Mouse (Mus musculus) B cell, adult 2 months (primary cell): ENCODE measurements around the gene Ulk3.

Experiments used
- DNase-seq, 2 experiments: peaks; one replicate each; pipeline ENCODE4 v3.0.0; 2022

Ulk3 gene

GRCm38 (mm10) chr9:57589224-57590126, at the start of gene Ulk3:
Gene Ulk3, plus strand, starts transcription at chr9:57589452.
- peak; percentile 84 to 86 for DNase-seq

DNA sequence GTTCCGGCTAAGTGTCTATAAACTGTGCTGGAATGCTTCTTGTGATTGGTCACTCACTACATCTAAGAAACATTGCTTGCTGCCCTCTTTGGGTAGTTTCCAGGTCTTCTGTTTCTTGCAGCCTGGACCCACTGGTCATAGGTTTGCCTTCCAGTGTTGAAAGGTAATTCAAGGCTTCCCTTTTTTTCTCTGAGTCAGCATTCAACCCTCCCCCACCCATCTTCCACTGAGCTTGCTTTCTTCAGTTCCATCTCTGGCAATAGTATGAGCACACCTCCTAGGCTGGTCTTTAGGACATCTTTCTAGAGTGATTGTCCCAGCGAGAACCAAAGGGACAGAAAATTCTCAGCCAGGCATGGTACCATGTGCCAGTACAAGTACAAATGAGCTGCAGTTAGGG, 49.7 kb upstream of the Ulk3 start:
- no peak for DNase-seq

- peak; percentile 66 to 70 for DNase-seq
These were observed 47.9 kb upstream of the Ulk3 start for GRCm38 (mm10) chr9:57541312-57541711.

- no peak for DNase-seq
These were observed 45.3 kb upstream of the Ulk3 start for GRCm38 (mm10) chr9:57543951-57544350.

DNA sequence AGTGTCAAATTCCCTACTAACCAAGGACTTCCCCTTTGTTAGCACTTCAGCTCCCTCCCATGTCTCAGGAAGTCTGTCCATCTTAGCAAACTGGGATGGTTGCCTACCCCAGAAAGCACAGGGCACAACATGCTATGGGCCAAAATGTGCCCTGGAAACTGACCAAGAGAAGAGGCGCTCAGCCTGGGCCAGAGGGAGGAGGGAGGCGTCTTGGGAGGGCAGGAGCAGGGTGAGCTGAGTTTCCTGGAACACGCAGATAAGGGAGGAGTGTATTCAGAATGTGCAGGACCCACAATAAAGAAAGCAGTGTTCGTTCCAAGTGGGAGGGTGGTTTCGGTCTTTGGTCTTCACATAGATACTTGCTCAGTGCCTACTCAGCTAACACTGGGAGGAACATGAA, 42.0 kb upstream of the Ulk3 start:
- DNase-seq: no peak

GRCm38 (mm10) chr9:57547869-57548268, 41.4 kb upstream of the Ulk3 start:
- DNase-seq: no peak

DNA sequence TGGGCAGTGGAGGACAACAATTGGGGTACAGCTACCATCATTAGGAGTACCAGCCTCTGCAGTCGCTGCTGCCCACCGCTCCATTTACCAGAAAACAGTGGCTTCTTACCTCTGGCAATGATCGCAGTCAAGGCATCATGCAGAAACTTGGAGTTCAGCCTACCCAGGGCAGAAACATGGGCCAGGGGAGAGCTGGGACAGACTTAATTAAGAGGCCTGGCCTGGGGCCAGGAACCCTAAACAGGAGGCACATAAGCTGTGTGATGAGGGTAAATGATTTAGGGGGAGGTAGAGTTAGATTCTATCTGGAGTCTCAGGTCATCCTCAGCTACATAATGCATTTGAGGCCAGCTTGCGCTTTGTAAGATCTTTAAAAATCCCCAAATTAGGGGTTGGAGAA, 40.1 kb upstream of the Ulk3 start:
- no peak for DNase-seq

GRCm38 (mm10) chr9:57550126-57550862, 39.0 kb upstream of the Ulk3 start:
- DNase-seq: no peak

DNA sequence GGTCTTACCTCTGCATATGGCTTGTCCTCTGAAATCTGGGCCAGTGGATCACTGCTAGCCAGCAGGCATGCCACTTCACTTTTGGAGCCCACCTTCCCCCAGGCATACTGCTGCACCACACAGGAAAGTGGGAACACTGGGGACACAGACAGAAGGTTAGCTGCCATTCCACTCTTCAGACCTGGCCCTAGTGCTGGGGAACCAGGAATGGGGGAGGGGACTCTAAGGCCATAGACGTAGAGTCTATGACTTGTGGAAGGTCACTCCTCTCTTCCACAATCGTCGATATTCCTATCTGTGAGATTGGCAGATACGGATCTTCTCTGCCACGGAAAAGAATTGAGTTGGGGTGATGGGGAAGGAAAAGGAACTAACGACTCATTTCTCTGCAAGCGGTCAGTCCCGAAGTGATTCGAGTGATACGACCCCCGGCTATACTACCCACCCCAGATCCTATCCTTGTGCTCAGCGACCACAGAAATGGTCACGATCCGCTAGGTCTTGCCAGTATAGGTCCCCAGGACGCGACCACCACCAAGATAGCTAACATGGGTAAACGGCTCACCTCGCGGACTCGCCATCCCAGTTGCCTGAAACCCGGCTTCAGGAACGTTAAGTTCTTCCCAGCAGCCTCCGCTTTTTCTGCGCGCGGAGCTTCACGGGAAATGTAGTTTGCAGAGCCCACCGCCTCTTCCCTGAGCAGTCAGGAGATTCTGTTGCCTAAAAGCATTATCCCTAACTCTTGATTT, 36.9 kb upstream of the Ulk3 start, which contains the start of gene Mpi:
Mpi (minus strand) TSS at position 625 of the 749 bp plus-strand sequence.
- peak; percentile 41 to 51 for DNase-seq

DNA sequence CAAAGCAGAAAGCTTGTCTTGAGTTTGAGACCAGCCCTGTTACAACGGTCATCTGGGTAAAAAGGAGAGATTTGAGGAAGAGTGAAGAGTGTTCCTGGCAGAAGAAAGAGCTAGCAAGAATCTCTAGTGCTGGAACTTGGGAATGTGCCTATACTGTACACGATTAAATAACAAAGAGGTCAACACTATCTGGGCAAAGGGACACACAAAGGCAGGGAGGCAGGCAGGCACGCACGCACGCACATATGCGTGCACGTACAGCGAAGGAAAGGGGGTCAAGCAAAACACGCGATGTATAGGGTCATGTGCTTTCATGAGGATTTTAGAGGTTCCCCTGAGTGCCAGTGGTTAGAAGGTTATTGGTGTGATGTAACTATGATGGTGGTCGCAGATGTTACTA, 36.1 kb upstream of the Ulk3 start:
- no peak for DNase-seq

DNA sequence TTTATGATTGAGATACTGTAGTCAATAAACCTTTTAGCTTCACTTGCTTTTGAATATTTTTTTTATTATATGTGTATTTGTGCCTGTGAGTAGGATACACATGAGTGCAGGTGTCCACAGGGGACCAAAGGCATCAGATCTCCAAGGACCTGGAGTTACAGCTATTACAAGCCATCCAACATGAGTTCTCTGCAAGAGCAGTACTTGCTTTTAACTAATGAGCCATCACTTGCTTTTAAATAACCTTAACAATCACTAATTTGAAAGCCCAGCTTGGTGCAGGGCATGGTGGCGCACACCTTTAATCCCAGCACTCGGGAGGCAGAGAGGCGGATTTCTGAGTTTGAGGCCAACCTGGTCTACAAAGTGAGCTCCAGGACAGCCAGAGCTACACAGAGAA, 34.5 kb upstream of the Ulk3 start:
- no peak for DNase-seq

DNA sequence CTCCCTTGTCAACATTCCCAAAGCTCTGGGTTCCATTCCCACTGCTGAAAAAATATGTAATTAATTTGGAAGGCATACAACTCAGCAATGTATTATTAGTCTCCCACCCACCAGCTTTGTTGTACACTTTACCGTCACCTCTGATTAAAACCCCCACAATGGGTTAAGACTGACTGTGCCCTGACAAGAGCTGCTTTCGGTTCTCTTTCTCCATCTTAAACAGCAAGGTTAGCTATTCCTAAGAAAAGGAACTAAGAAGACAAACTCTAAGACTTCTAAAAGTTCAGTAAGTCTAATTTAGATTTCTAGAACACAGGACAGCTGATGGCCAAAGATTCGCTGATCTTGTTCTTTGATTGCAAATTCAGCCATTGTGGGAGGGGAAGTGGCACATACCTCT, 32.0 kb upstream of the Ulk3 start:
- DNase-seq: no peak

GRCm38 (mm10) chr9:57558625-57559024, 30.6 kb upstream of the Ulk3 start:
- peak in 1 of 2 experiments; percentile 14 for DNase-seq

DNA sequence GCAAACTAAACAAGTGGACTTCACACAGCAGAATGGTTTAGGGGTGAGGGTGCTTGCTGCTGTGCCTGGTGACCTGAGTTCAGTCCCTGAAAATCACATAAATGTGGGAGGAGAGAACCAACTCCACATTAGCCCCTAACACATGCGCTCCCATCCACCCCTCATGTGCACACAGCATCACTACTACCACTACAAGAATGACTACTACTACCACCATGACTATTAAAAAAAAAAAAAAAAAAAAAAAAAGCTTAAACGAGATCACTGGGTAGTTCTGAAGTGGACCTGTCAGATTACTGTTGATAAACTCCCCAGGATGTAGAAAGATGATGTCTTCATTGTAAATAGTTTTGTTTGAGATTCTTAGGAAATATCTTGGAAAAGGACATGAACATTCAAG, 29.7 kb upstream of the Ulk3 start:
- DNase-seq: no peak

DNA sequence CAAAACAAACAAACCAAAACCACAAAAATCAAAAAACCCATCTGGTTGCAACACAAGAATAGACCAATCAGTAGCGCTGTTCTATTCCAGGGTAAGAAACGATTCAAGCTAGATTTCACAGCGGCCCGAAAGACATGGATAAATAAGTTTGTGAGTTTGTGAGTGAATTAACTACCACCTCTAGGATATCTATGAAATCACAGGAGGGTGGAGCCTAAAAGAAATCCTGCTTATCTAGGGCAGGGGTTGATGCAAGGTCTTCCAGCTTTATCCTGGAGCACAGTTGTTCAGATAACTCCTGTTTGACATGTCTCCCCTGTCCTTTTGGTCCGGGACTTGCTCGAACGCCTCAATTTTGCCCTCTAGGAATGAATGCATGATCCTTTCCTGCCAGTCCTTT, 29.0 kb upstream of the Ulk3 start:
- no peak for DNase-seq

GRCm38 (mm10) chr9:57560861-57561710, 28.2 kb upstream of the Ulk3 start, which contains the start of gene Scamp2:
Gene Scamp2, plus strand, starts transcription at chr9:57560943.
- DNase-seq: peak; percentile 96 to 97

DNA sequence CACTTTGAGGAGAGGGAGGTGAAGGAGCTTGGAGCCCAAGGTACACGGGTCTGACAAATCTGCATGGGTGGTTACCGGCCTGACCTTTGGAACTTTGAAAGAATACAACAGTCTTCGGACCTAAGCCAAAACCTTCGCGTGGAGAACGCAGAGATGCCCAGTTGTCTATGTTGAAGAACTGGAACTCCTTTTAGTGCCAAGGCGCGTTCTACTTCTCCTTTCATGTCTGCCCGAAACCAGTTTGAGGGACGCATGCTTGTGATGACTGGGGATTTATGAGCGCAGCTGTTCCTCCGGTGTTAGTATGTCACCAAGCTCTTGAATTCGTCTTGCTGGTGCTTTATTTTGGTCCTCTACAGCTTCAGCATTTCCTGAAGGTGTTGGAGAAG, 27.5 kb upstream of the Ulk3 start:
- peak; percentile 65 to 72 for DNase-seq

DNA sequence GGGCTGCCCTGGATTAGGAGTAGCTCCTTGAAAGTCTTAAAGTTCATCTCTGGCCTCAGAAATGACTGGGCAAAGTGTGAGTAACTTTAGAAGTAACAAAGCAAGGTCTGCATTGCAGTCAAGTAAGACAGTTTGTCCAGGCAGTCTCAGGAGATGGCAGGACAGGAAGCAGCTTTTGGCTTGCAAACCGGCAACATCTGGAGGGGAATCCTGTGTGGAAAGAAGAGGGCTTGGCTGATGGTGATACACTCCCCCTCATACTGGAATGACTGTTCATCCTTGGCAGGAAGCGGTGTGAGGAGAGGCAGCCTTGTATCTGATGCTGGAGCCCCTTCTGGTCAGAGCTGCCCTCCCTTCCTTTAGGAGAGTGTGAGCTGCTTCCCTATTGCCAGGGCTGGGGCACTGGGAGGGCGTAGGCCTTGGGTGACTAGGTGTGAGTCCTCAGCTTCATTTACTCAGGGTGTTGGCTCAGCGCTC, 26.3 kb upstream of the Ulk3 start:
- DNase-seq: no peak

DNA sequence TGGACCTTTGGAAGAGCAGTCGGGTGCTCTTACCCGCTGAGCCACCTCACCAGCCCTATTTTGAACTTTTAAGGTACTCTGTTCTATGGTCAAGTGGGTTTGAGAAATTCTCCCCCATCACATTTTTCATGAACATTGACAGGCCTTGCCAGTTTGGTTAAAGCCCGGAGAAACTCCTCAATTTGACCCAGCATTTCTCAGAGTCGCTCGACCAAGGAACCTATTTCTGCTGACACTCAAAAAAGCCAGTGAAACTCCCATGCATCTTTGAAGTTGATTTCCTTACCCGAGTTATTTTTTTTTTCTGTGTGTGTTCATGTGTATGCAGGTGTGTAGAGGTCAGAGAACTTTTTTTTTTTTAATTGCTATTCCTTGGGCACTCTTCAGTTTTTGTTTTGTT, 24.6 kb upstream of the Ulk3 start:
- DNase-seq: no peak

DNA sequence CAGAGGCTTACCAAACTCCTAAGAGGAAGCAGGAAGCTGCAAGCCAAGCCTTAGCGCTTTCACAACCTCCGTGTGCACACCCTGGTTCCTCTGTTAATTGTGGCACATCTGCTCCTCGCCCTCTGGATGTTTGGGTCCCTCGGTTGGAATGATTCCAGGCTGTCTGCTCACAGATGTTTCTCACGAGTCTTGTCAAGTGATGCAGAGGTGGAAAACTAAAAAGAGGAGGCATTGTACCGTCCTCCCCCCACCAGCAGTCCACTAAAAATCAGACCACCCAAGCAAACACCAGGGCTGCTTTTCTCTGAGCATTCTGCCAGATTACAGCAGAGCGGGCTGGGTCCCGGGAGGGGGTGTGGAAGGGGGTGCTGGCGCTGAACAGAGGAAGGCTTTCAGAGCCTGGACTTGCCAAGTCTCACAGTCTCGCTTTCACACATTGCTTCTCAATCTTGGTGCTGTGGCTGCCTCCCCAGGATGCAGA, 23.5 kb upstream of the Ulk3 start:
- DNase-seq: peak in 1 of 2 experiments; percentile 7

DNA sequence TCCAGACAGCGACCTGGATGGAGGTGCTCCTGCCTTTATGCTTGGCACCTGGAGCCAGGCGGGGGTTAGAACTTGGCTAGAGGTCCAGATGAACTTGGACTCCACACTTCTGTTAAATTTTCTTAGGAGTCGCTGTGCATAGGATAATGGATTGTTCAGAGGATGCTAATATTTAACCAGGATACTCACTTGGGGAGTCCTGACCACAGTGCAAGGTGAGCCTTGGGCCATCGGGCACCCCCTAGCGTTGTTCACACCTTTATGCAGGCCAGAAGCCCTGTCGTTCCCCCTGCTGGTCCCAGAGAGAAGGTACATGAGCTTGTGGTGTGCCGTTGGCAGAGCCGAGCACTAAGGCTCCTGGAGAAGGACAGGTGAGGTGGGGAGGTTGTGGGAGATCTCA, 22.4 kb upstream of the Ulk3 start:
- peak in 1 of 2 experiments; percentile 10 for DNase-seq

GRCm38 (mm10) chr9:57568500-57568899, 20.8 kb upstream of the Ulk3 start:
- no peak for DNase-seq
